Mouse (Mus musculus) cortical plate, adult 2 months (tissue): ENCODE measurements around the gene Tube1. TPM values are rescaled to one million over a fixed set of nuclear protein-coding genes. Genes with fewer than 3 reads are reported as not detected.

Experiments
- H3K27ac ChIP-seq: fragments of 200-500 bp; 2 replicates; pipeline ENCODE4 v1.5.1; 2012; ENCODE audit warnings: low read length, control low read depth, inconsistent platforms; ENCODE audit not compliant: insufficient read depth
- H3K4me1 ChIP-seq: fragments of 200-500 bp; 2 replicates; pipeline ENCODE4 v1.6.1; 2011; ENCODE audit warnings: low read length; ENCODE audit not compliant: control insufficient read depth, insufficient read depth
- H3K4me3 ChIP-seq: fragments of 200-500 bp; 2 replicates; pipeline ENCODE4 v1.5.1; 2011; ENCODE audit warnings: mild to moderate bottlenecking, low read length, control low read depth; ENCODE audit not compliant: insufficient read depth
- CTCF ChIP-seq: fragments of 200-500 bp; IDR thresholded peaks from 2 replicates; pipeline ENCODE4 v1.5.1; 2011; ENCODE audit warnings: mild to moderate bottlenecking, control low read depth, low read length; ENCODE audit not compliant: insufficient read depth; ENCODE audit errors: extremely low read depth
- POLR2A ChIP-seq: fragments of 200-500 bp; IDR thresholded peaks from 2 replicates; pipeline ENCODE4 v1.6.1; 2011; ENCODE audit warnings: mild to moderate bottlenecking, low read length, control low read depth; ENCODE audit not compliant: insufficient read depth; ENCODE audit errors: extremely low read depth
- polyA plus RNA-seq: library from polyadenylated mRNA; depleted of rRNA; stranded (reverse); fragments of >200 nt; gene quantifications from 2 replicates; pipeline ENCODE4 v1.2.3, GENCODE M21; 2012

Tube1 gene
- polyA plus RNA-seq, 1 experiment = 3.8 TPM

GRCm38 (mm10) chr10:39137766-39138165, 4.0 kb downstream of the Tube1 start:
- Histone ChIP-seq H3K4me1 (no peaks in the 10 kb centered on the region), H3K4me3 (no peak overlapping the region), H3K27ac (no peak overlapping the region)
- no peak for TF ChIP-seq POLR2A
- no peak for TF ChIP-seq CTCF

GRCm38 (mm10) chr10:39138761-39139160, 5.0 kb downstream of the Tube1 start:
- TF ChIP-seq POLR2A (no peak), CTCF (no peak)
- Histone ChIP-seq H3K4me3 (no peak overlapping the region), H3K27ac (no peak overlapping the region)

GRCm38 (mm10) chr10:39140843-39141242, 7.1 kb downstream of the Tube1 start:
- Histone ChIP-seq H3K27ac (no peak overlapping the region), H3K4me1 (no peaks in the 10 kb centered on the region)
- TF ChIP-seq POLR2A = no peak
- TF ChIP-seq CTCF = no peak

More at GRCm38 (mm10) chr10:39138761-39139160, 5.0 kb downstream of the Tube1 start:
- no peaks in the 10 kb centered on the region for H3K4me1 ChIP-seq

GRCm38 (mm10) chr10:39141401-39141800, 7.6 kb downstream of the Tube1 start:
- no peak overlapping the region for H3K27ac ChIP-seq
- no peaks in the 10 kb centered on the region for H3K4me1 ChIP-seq
- no peak overlapping the region for H3K4me3 ChIP-seq
- TF ChIP-seq CTCF (no peak), POLR2A (no peak)

More at GRCm38 (mm10) chr10:39140843-39141242, 7.1 kb downstream of the Tube1 start:
- H3K4me3 ChIP-seq = no peak overlapping the region

- Histone ChIP-seq H3K27ac (no peak overlapping the region), H3K4me1 (no peaks in the 10 kb centered on the region), H3K4me3 (no peak overlapping the region)
- TF ChIP-seq CTCF (no peak), POLR2A (no peak)
These were observed 8.4 kb downstream of the Tube1 start for GRCm38 (mm10) chr10:39142216-39142615.

- TF ChIP-seq POLR2A (no peak), CTCF (no peak)
- no peak overlapping the region for H3K27ac ChIP-seq
- no peaks in the 10 kb centered on the region for H3K4me1 ChIP-seq
- H3K4me3 ChIP-seq = no peak overlapping the region
These were observed 22.9 kb downstream of the Tube1 start for GRCm38 (mm10) chr10:39156719-39157118.

- TF ChIP-seq CTCF (no peak), POLR2A (no peak)
- Histone ChIP-seq H3K4me3 (no peak overlapping the region), H3K4me1 (no peaks in the 10 kb centered on the region), H3K27ac (no peak overlapping the region)
These were observed 23.5 kb downstream of the Tube1 start for GRCm38 (mm10) chr10:39157321-39157720.

GRCm38 (mm10) chr10:39158306-39158705, 24.5 kb downstream of the Tube1 start:
- H3K27ac ChIP-seq = no peak overlapping the region
- H3K4me3 ChIP-seq = no peak overlapping the region
- H3K4me1 ChIP-seq = no peaks in the 10 kb centered on the region
- TF ChIP-seq POLR2A = no peak
- no peak for TF ChIP-seq CTCF

GRCm38 (mm10) chr10:39161406-39161805, 27.6 kb downstream of the Tube1 start:
- Histone ChIP-seq H3K4me3 (no peak overlapping the region), H3K4me1 (no peaks in the 10 kb centered on the region)
- TF ChIP-seq POLR2A = no peak

GRCm38 (mm10) chr10:39162666-39163484, 29.1 kb downstream of the Tube1 start:
- TF ChIP-seq POLR2A (no peak), CTCF (no peak)
- H3K4me3 ChIP-seq = no peak overlapping the region
- no peaks in the 10 kb centered on the region for H3K4me1 ChIP-seq
- no peak overlapping the region for H3K27ac ChIP-seq

More at GRCm38 (mm10) chr10:39161406-39161805, 27.6 kb downstream of the Tube1 start:
- H3K27ac ChIP-seq = no peak overlapping the region

- TF ChIP-seq CTCF = no peak
- no peak for TF ChIP-seq POLR2A
- Histone ChIP-seq H3K4me3 (no peak within 1 kb of the TSS), H3K27ac (no peak within 1 kb of the TSS), H3K4me1 (no peaks in the 10 kb centered on the region)
These were observed 29.9 kb downstream of the Tube1 start, which contains the start of gene Ccn6 for GRCm38 (mm10) chr10:39163694-39164093. Gene Ccn6 (minus strand): TSS chr10:39163794.
